Mouse (Mus musculus) frontal cortex, postnatal 10 days (tissue): ENCODE measurements at regions not wholly inside any gene's neighbourhood (a gene's known extent, or its start where the extent isn't known, plus 50 kb on each side); places are given as distances from the start of the nearest gene placed in this dataset.

ENCODE experiments used
- DNase-seq, 2 experiments: peaks; one replicate each; pipeline ENCODE4 v3.0.0; 2022; ENCODE audit warnings: low spot score in 2 of 2, mixed read lengths in 1 of 2

DNA sequence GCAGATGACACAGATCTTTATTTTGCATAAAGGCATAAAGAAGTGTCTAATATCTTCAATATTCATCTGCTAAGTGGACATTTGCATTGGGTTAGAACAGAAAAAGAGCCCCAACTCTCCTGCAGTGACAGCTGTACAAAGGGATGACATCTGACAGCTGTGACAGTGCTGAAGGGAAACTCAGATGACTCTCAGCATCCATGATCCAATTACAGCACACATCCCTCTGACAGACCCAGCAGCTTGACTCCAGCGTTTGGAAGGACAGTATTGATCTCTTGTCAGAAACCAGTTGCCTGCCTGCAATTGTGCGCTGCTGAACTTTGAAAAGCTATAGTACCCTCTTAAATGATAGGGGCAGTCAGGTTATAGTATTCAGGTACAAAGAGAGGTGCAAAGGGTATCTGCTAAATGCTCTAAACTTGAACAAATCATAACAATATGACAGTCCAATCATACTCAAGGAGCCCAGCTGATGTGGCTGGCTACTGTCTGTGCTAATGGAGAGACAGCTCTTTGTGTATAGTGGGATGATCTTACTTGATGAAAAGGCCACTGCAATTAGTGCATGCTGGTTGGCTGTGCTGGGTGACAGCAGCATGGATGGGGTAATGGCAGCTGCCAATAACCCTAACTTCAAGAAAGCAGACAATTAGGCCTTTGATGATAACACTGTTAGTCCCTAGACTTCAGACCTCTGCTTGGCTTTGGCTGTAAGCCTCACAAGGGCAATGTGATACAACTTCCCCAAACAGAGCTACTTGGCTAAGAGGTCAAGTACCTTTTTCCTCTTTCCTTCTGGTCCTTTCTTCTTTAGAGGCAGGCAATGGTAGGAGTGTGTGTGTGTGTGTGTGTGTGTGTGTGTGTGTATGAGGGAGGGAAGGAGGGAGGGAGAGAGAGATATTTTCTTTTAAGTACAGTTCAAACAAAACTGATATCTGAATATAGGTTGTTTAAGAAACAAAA is 662.9 kb downstream of the Nr4a2 start:
- DNase-seq: no peak

DNA sequence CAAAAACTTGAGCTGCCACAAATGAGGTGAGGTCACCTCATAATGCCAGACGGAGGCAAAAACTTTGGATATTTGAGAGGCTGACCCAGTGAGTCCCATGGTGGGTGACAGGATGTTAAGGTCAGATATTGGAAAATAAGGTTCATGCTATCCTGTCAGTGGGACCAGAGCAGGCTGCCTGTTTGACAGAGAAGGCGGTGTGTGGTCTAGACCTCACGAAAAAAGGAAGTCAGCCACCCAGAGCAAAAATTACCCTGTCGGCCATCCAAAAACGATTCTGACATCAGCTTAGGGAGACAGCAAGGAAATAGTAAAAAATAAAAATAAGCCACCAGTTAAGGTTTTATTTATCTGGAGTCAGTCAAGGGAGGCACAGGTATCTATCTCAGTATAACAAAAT is 664.4 kb downstream of the Nr4a2 start:
- no peak for DNase-seq

DNA sequence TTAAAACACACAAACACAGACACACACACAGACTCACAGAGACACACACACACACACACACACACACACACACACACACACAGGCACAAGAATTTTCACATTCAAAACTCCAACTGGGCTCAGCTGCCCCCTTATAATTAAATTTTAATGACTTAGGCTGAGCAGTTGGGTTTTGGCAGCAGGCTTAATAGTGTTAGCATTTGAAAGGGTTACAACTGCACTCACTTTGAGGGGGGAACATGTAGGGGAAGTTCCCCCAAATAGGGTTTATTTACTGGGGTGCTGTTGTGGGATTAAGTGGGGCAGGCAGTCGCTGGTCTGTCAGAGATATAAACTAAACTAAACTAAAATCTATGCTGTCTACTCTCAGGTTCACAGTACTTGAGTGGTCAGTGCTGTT is 666.2 kb downstream of the Nr4a2 start:
- no peak for DNase-seq

DNA sequence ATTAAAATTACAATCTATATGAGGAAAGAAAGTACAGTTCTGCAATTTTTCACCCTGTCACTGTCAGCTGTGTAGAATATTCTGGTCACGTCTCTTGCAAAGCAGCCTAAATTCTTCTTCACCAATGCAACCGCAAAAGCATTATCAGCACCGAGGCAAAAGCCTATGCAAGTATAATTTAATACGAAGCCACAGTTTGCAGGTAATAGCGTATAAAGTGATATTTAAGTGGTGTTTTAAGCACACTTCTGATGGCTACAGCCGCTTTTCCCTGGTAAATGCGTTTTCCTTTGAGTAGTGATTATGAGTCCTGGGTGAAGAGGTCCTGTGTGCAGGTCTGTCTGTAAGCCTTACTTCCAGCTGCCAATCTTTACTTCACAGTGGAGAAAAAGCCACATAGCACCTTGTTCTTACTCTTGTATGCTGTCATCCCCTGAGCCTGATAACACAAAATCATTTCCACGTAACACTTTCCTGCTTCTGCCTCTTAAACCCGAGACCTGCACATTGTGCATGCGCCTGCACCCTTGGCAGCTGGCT is 667.9 kb downstream of the Nr4a2 start:
- no peak for DNase-seq

DNA sequence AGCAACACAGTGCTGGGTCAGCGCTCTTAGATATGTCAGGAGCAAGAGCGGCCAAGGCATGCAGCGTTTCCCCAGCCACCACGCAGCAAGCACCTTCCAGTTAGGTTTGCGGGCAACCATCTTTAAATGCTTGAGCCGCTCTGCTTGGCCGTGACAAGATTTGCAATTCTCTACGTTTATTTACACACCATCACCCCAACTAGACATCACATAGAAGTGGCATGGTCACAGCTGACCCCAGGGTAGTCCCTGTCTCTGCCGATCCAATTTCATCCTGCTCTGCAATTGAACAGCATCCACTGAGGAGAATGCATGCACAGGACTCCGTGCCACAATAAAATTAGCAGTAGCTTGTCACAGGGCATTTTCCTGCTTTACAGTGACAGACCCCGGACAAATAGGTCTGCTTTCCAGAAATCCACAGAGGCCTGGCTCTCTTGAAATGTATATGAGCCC is 669.2 kb downstream of the Nr4a2 start:
- DNase-seq: peak in 1 of 2 experiments; percentile 6

DNA sequence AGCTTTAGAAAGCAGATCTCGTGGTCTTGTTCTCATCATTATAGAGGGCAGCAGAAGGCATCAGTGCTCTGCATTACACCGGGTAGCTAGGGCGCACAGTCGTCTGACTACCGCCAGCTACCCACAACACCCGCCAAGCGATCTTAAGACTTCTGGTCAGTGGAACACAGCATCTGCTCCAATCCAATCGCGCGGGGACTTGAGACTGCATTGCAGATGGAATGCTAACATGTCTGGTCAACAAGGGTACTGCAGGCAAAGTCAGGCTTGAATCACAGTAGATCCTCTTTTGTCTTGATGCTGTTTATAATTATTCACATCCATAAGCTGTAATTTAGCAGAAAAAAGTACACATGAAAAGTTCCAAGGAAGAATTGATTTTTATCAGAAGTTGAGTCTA is 682.9 kb downstream of the Nr4a2 start:
- no peak for DNase-seq
